Mouse (Mus musculus) B cell, adult (primary cell): ENCODE results near the gene Ccdc185. TPM values are rescaled to one million over a fixed set of nuclear protein-coding genes. Genes with fewer than 3 reads are reported as not detected.

ENCODE experiments used
- total RNA-seq: library from RNA; stranded (reverse); gene quantifications from 4 replicates; pipeline ENCODE4 v1.2.4, GENCODE M21; 2023; ENCODE audit not compliant: inconsistent age

Gene Ccdc185
- not detected in 4 replicates for total RNA-seq

GRCm38 (mm10) chr1:182749080-182749479 lies at the start of gene Ccdc185:
TSS of gene Ccdc185 (minus strand) at chr1:182749180.

GRCm38 (mm10) chr1:182763716-182764461 lies 14.9 kb upstream of the Ccdc185 start, which contains the start of gene Susd4:
TSS of gene Susd4 (plus strand) at chr1:182763860.

Other genes with a start within 250 kb of the Ccdc185 start
- gene Capn2, start 231.6 kb downstream of the Ccdc185 start, total RNA-seq: 23.9 to 37.6 TPM (median 28.2 TPM) in 4 replicates
- not detected in 4 replicates for gene Capn8, start 184.2 kb downstream of the Ccdc185 start, total RNA-seq
- 0.19 TPM in 1 of 4 replicates, not detected in the others for gene Susd4, start 14.7 kb upstream of the Ccdc185 start, total RNA-seq
- not detected in 4 replicates for gene Tlr5, start 205.6 kb upstream of the Ccdc185 start, total RNA-seq